Mouse (Mus musculus): ENCODE results near the gene Kndc1. TPM values are rescaled to one million over a fixed set of nuclear protein-coding genes. Genes with fewer than 3 reads are reported as not detected.

The Kndc1 gene
- polyA plus RNA-seq (2012; rRNA removed): 4.8 and 5.6 TPM in 2 replicates

GRCm38 (mm10) chr7:139894655-139895557, at the start of gene Kndc1:
Gene Kndc1 (plus strand): TSS chr7:139894696.
- H3K4me1 ChIP-seq (ENCODE audit: control insufficient read depth, insufficient read depth, low read length): no peaks in the 10 kb centered on the region
- peak within 1 kb of the TSS; percentile 3 for H3K4me3 ChIP-seq (replicated peaks; ENCODE audit: extremely low read depth, low read depth, low read length)
- no peak for TF ChIP-seq CTCF (IDR thresholded peaks at IDR 0.05; ENCODE audit: insufficient read depth, low read length)
- TF ChIP-seq POLR2A (IDR thresholded peaks at IDR 0.05; ENCODE audit: borderline replicate concordance, extremely low read depth, low read depth, low read length): no peak
- DNase-seq: no peak
- 2% methylated on average over 50 of the region's 50 CpGs for WGBS

- no peaks in the 10 kb centered on the region for H3K4me1 ChIP-seq (ENCODE audit: control insufficient read depth, insufficient read depth, low read length)
- DNase-seq: no peak
- TF ChIP-seq POLR2A (IDR thresholded peaks at IDR 0.05; ENCODE audit: borderline replicate concordance, extremely low read depth, low read depth, low read length) (no peak), CTCF (IDR thresholded peaks at IDR 0.05; ENCODE audit: insufficient read depth, low read length) (no peak)
- H3K4me3 ChIP-seq (replicated peaks; ENCODE audit: extremely low read depth, low read depth, low read length): no peak overlapping the region
- WGBS: 87% methylated on average over 2 of the region's 2 CpGs
Observed at GRCm38 (mm10) chr7:139845101-139845500, 49.4 kb upstream of the Kndc1 start.

- Histone ChIP-seq H3K4me3 (replicated peaks; ENCODE audit: extremely low read depth, low read depth, low read length) (no peak overlapping the region), H3K4me1 (ENCODE audit: control insufficient read depth, insufficient read depth, low read length) (no peaks in the 10 kb centered on the region)
- DNase-seq: no peak
- WGBS: 21% methylated on average over 6 of the region's 6 CpGs
- TF ChIP-seq CTCF (IDR thresholded peaks at IDR 0.05; ENCODE audit: insufficient read depth, low read length) (no peak), POLR2A (IDR thresholded peaks at IDR 0.05; ENCODE audit: borderline replicate concordance, extremely low read depth, low read depth, low read length) (no peak)
Observed at GRCm38 (mm10) chr7:139850152-139850551, 44.3 kb upstream of the Kndc1 start.

GRCm38 (mm10) chr7:139850677-139851076, 43.8 kb upstream of the Kndc1 start:
- TF ChIP-seq POLR2A (IDR thresholded peaks at IDR 0.05; ENCODE audit: borderline replicate concordance, extremely low read depth, low read depth, low read length): no peak
- H3K4me1 ChIP-seq (ENCODE audit: control insufficient read depth, insufficient read depth, low read length): no peaks in the 10 kb centered on the region
- DNase-seq: no peak
- 66% methylated on average over 5 of the region's 5 CpGs for WGBS
- H3K4me3 ChIP-seq (replicated peaks; ENCODE audit: extremely low read depth, low read depth, low read length): no peak overlapping the region

- DNase-seq: no peak
- WGBS: 59% methylated on average over 6 of the region's 6 CpGs
- TF ChIP-seq POLR2A (IDR thresholded peaks at IDR 0.05; ENCODE audit: borderline replicate concordance, extremely low read depth, low read depth, low read length) (no peak), CTCF (IDR thresholded peaks at IDR 0.05; ENCODE audit: insufficient read depth, low read length) (no peak)
- Histone ChIP-seq H3K4me3 (replicated peaks; ENCODE audit: extremely low read depth, low read depth, low read length) (no peak overlapping the region), H3K4me1 (ENCODE audit: control insufficient read depth, insufficient read depth, low read length) (no peaks in the 10 kb centered on the region)
Observed at GRCm38 (mm10) chr7:139851098-139851497, 43.4 kb upstream of the Kndc1 start.

- DNase-seq: no peak
- H3K4me3 ChIP-seq (replicated peaks; ENCODE audit: extremely low read depth, low read depth, low read length): no peak overlapping the region
- WGBS: 74% methylated on average over 11 of the region's 11 CpGs
- no peak for TF ChIP-seq POLR2A (IDR thresholded peaks at IDR 0.05; ENCODE audit: borderline replicate concordance, extremely low read depth, low read depth, low read length)
- TF ChIP-seq CTCF (IDR thresholded peaks at IDR 0.05; ENCODE audit: insufficient read depth, low read length): no peak
- H3K4me1 ChIP-seq (ENCODE audit: control insufficient read depth, insufficient read depth, low read length): no peaks in the 10 kb centered on the region
Observed at GRCm38 (mm10) chr7:139855261-139855660, 39.2 kb upstream of the Kndc1 start.

GRCm38 (mm10) chr7:139861411-139861810, 33.1 kb upstream of the Kndc1 start:
- Histone ChIP-seq H3K4me1 (ENCODE audit: control insufficient read depth, insufficient read depth, low read length) (no peaks in the 10 kb centered on the region), H3K4me3 (replicated peaks; ENCODE audit: extremely low read depth, low read depth, low read length) (no peak overlapping the region)
- TF ChIP-seq CTCF (IDR thresholded peaks at IDR 0.05; ENCODE audit: insufficient read depth, low read length): peak; percentile 45
- TF ChIP-seq POLR2A (IDR thresholded peaks at IDR 0.05; ENCODE audit: borderline replicate concordance, extremely low read depth, low read depth, low read length): no peak
- peak; percentile 38 for DNase-seq
- 21% methylated on average over 3 of the region's 3 CpGs for WGBS

- Histone ChIP-seq H3K4me3 (replicated peaks; ENCODE audit: extremely low read depth, low read depth, low read length) (no peak overlapping the region), H3K4me1 (ENCODE audit: control insufficient read depth, insufficient read depth, low read length) (no peaks in the 10 kb centered on the region)
- WGBS: 60% methylated on average over 2 of the region's 2 CpGs
- no peak for TF ChIP-seq CTCF (IDR thresholded peaks at IDR 0.05; ENCODE audit: insufficient read depth, low read length)
- no peak for TF ChIP-seq POLR2A (IDR thresholded peaks at IDR 0.05; ENCODE audit: borderline replicate concordance, extremely low read depth, low read depth, low read length)
- DNase-seq: no peak
Observed at GRCm38 (mm10) chr7:139863076-139863475, 31.4 kb upstream of the Kndc1 start.

- WGBS: 25% methylated on average over 2 of the region's 2 CpGs
- H3K4me1 ChIP-seq (ENCODE audit: control insufficient read depth, insufficient read depth, low read length): no peaks in the 10 kb centered on the region
- DNase-seq: no peak
- H3K4me3 ChIP-seq (replicated peaks; ENCODE audit: extremely low read depth, low read depth, low read length): no peak overlapping the region
- TF ChIP-seq CTCF (IDR thresholded peaks at IDR 0.05; ENCODE audit: insufficient read depth, low read length) (no peak), POLR2A (IDR thresholded peaks at IDR 0.05; ENCODE audit: borderline replicate concordance, extremely low read depth, low read depth, low read length) (no peak)
Observed at GRCm38 (mm10) chr7:139864253-139864652, 30.2 kb upstream of the Kndc1 start.

- DNase-seq: no peak
- no peak for TF ChIP-seq POLR2A (IDR thresholded peaks at IDR 0.05; ENCODE audit: borderline replicate concordance, extremely low read depth, low read depth, low read length)
- no peak for TF ChIP-seq CTCF (IDR thresholded peaks at IDR 0.05; ENCODE audit: insufficient read depth, low read length)
- WGBS: 47% methylated on average over 1 of the region's 1 CpGs
- no peak overlapping the region for H3K4me3 ChIP-seq (replicated peaks; ENCODE audit: extremely low read depth, low read depth, low read length)
- H3K4me1 ChIP-seq (ENCODE audit: control insufficient read depth, insufficient read depth, low read length): no peaks in the 10 kb centered on the region
Observed at GRCm38 (mm10) chr7:139864871-139865270, 29.6 kb upstream of the Kndc1 start.
